Mouse (Mus musculus) heart, embryonic 14.5 days (tissue): ENCODE results near the gene Nell2. TPM values are rescaled to one million over a fixed set of nuclear protein-coding genes. Genes with fewer than 3 reads are reported as not detected.
"Not testable (repeated sequence)": the region's sequence is repeated elsewhere in the genome, so short reads cannot be mapped to it uniquely, and the experiment has no call there.

ENCODE experiments used
- ATAC-seq: fragments of 200-750 bp; cut with Nextera tagmentation; 2 replicates; pipeline ENCODE4 v1.8.0; 2017; ENCODE audit warnings: low read depth, moderate TSS enrichment; ENCODE audit not compliant: insufficient number of reproducible peaks, insufficient read depth, low FRiP score
- H3K27ac ChIP-seq, 2 experiments: fragments of 200-500 bp in 1 of 2; fragments of 300-500 bp in 1 of 2; sonication (generic) in 1 of 2; replicated peaks in 1 of 2; 2 replicates each; pipeline ENCODE4 v1.5.1; 2012 to 2014; ENCODE audit warnings: low read depth in 2 of 2, low read length in 2 of 2, control low read depth in 1 of 2, mild to moderate bottlenecking in 1 of 2, mixed read lengths in 1 of 2; ENCODE audit not compliant: control insufficient read depth in 1 of 2, insufficient read depth in 1 of 2
- H3K27me3 ChIP-seq: fragments of 300-500 bp; sonication (generic); 2 replicates; pipeline ENCODE4 v1.6.1; 2014; ENCODE audit warnings: mild to moderate bottlenecking, low read length, control low read depth; ENCODE audit not compliant: control insufficient read depth, insufficient read depth
- H3K36me3 ChIP-seq: fragments of 300-500 bp; sonication (generic); 2 replicates; pipeline ENCODE4 v1.6.1; 2014; ENCODE audit warnings: mild to moderate bottlenecking, control low read depth, low read length, mixed read lengths; ENCODE audit not compliant: control insufficient read depth, insufficient read depth
- H3K4me1 ChIP-seq, 2 experiments: fragments of 200-500 bp in 1 of 2; fragments of 300-500 bp in 1 of 2; sonication (generic) in 1 of 2; 2 replicates each; pipeline ENCODE4 v1.6.1; 2012 to 2014; ENCODE audit warnings: low read length in 2 of 2, control low read depth in 1 of 2, mixed read lengths in 1 of 2; ENCODE audit not compliant: control insufficient read depth in 2 of 2, insufficient read depth in 2 of 2
- H3K4me2 ChIP-seq: fragments of 300-500 bp; sonication (generic); 2 replicates; pipeline ENCODE4 v1.6.1; 2014; ENCODE audit warnings: mild to moderate bottlenecking, low read length
- H3K4me3 ChIP-seq, 2 experiments: fragments of 200-500 bp in 1 of 2; fragments of 300-500 bp in 1 of 2; sonication (generic) in 1 of 2; 2 replicates each; pipeline ENCODE4 v1.5.1; 2012 to 2014; ENCODE audit warnings: low read length in 2 of 2, mild to moderate bottlenecking in 2 of 2, control low read depth in 1 of 2, low read depth in 1 of 2, moderate library complexity in 1 of 2; ENCODE audit not compliant: control insufficient read depth in 1 of 2, insufficient read depth in 1 of 2
- H3K9ac ChIP-seq: fragments of 300-500 bp; sonication (generic); 2 replicates; pipeline ENCODE4 v1.6.1; 2014; ENCODE audit warnings: mild to moderate bottlenecking, low read length
- H3K9me3 ChIP-seq: fragments of 300-500 bp; sonication (generic); 2 replicates; pipeline ENCODE4 v1.6.1; 2016; ENCODE audit warnings: low read length, control low read depth; ENCODE audit not compliant: control insufficient read depth
- WGBS: fragments of 180-500 bp; shearing (Covaris S2); extraction: QIAGEN DNeasy Blood & Tissue Kit; methylation state at CpG from one replicate; pipeline ENCODE4 v1.1.7; 2014; 5-methylcytosine and 5-hydroxymethylcytosine counted together
- polyA plus RNA-seq: library from polyadenylated mRNA; unstranded; fragments of >200 nt; fragmentation: Nextera tagmentation; extraction: Ambion mirVana; gene quantifications from 2 replicates; pipeline ENCODE4 v1.2.1, GENCODE M21; 2014

The Nell2 gene
- polyA plus RNA-seq, 1 experiment from 2014 or later, result 2.0 TPM

DNA sequence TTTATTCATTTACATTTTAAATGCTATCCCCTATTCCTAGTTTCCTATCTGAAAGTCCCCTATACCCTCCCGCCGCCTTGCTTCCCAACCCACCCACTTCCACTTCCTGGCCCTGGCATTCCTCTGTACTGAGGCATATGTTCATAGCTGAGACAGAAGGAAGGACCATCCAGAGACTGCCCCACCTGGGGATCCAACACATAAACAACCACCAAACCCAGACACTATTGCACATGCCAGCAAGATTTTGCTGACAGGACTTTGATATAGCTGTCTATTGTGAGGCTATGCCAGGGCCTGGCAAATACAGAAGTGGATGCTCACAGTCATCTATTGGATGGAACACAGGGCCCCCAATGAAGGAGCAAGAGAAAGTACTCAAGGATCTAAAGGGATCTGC is 291.3 kb downstream of the Nell2 start:
- not testable (repeated sequence) for H3K36me3 ChIP-seq, ATAC-seq, H3K9me3 ChIP-seq, H3K9ac ChIP-seq, H3K27me3 ChIP-seq, H3K4me1 ChIP-seq, H3K27ac ChIP-seq, H3K4me3 ChIP-seq, H3K4me2 ChIP-seq
- 86% methylated on average over 2 of the region's 2 CpGs for WGBS

DNA sequence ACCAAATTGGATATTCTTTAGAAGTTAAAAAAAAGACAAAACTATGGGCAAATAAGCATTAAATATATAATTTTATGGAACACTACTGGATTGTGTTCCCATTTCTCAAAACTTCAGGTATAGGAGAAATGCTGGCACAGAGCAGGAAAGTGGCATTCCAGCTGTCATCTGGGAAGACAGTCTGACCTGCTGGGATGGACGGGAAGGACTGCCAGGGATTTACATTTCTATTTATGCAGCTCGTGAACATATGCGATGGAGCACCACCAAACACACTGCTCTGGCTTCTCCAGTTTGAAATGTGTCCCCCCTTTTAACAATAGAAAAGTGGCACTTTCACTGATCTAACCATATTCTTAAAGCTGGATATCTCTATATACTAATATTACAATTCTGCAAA is 291.9 kb downstream of the Nell2 start:
- Histone ChIP-seq H3K36me3 (no peaks in the 10 kb centered on the region), H3K9me3 (no peaks in the 10 kb centered on the region), H3K27me3 (no peaks in the 10 kb centered on the region), H3K27ac (no peak overlapping the region), H3K4me1 (no peaks in the 10 kb centered on the region), H3K9ac (no peak overlapping the region), H3K4me3 (no peak overlapping the region), H3K4me2 (no peak overlapping the region)
- 75% methylated on average over 3 of the region's 3 CpGs for WGBS
- no peak for ATAC-seq

- Histone ChIP-seq H3K9ac (no peak overlapping the region), H3K4me2 (no peak overlapping the region), H3K27ac (no peak overlapping the region), H3K4me1 (no peaks in the 10 kb centered on the region), H3K9me3 (no peaks in the 10 kb centered on the region), H3K4me3 (no peak overlapping the region), H3K36me3 (no peaks in the 10 kb centered on the region), H3K27me3 (no peaks in the 10 kb centered on the region)
- ATAC-seq, result no peak
- WGBS, result 54% methylated on average over 13 of the region's 13 CpGs
These were observed 297.2 kb downstream of the Nell2 start for GRCm38 (mm10) chr15:95231171-95231570.

DNA sequence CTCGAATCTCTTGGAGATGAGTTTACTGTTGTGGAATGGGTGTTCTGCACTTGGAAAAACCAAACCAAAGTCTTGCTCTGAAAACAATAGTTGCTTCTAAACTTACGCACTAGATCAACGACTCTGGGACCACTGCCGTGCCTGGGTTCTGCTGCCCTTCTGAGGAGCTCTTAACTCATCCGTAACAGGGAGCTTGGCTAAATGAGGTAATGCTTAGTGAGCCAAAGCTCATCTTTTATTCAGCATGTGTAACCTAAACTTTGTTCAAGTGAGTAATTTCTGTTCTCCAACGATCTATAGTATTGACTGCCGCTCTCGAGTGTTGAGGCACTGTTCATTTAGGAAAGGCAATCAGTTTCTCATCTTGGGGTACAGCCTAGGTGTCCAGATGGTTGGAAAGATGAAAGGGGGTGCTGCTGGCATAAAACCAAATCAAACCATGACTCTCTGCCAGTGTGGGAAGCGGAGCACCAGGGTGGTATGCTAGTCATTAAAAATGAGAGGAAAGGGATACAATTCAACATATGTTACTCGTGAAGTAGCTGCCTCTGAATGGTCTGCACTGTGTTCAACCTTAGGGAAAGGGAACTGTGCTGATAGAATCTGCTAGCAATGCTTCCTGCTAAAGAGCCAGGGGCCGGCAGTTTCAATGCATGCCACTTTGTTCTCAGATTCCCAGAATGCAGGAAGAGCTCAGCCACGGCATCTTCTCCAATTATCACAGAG is 311.6 kb downstream of the Nell2 start:
- no peak for ATAC-seq
- no peak overlapping the region for H3K9ac ChIP-seq
- H3K36me3 ChIP-seq, result no peaks in the 10 kb centered on the region
- H3K27ac ChIP-seq, result no peak overlapping the region
- no peak overlapping the region for H3K4me2 ChIP-seq
- no peak overlapping the region for H3K4me3 ChIP-seq
- WGBS, result 72% methylated on average over 12 of the region's 12 CpGs
- no peaks in the 10 kb centered on the region for H3K4me1 ChIP-seq
- no peaks in the 10 kb centered on the region for H3K27me3 ChIP-seq
- no peaks in the 10 kb centered on the region for H3K9me3 ChIP-seq

- H3K4me1 ChIP-seq, result no peaks in the 10 kb centered on the region
- H3K36me3 ChIP-seq, result no peaks in the 10 kb centered on the region
- no peak overlapping the region for H3K9ac ChIP-seq
- no peak for ATAC-seq
- no peaks in the 10 kb centered on the region for H3K27me3 ChIP-seq
- WGBS, result 74% methylated on average over 4 of the region's 4 CpGs
- no peak overlapping the region for H3K4me3 ChIP-seq
- H3K9me3 ChIP-seq, result no peaks in the 10 kb centered on the region
- H3K4me2 ChIP-seq, result no peak overlapping the region
- no peak overlapping the region for H3K27ac ChIP-seq
These were observed 317.8 kb downstream of the Nell2 start for GRCm38 (mm10) chr15:95210551-95210950.

DNA sequence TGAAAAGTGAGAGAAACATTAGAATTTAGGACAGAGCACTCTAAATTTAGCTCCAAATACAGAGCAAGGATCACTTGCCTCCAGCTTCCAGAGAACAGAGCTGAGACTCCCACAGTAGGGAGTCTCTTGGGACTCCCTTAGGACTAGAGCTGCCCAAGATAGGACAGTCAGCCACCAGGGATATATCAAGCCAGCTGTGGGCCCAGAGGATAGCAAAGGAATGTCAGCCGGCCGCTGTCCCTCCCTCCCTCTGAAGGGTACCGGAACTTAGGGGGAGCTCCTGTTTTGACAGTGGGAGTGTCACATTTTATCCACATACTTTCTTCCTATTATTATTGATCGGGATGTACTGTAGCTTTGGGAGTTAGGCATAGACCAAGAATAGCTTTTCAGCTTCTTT is 319.2 kb downstream of the Nell2 start:
- Histone ChIP-seq H3K9me3 (no peaks in the 10 kb centered on the region), H3K4me1 (no peaks in the 10 kb centered on the region), H3K4me3 (no peak overlapping the region), H3K36me3 (no peaks in the 10 kb centered on the region), H3K27me3 (no peaks in the 10 kb centered on the region), H3K27ac (no peak overlapping the region), H3K9ac (no peak overlapping the region), H3K4me2 (no peak overlapping the region)
- WGBS, result 53% methylated on average over 4 of the region's 4 CpGs
- no peak for ATAC-seq

GRCm38 (mm10) chr15:95193661-95194280 is 334.6 kb downstream of the Nell2 start:
- Histone ChIP-seq H3K27me3 (no peaks in the 10 kb centered on the region), H3K4me3 (no peak overlapping the region), H3K9me3 (no peaks in the 10 kb centered on the region), H3K4me1 (no peaks in the 10 kb centered on the region), H3K4me2 (no peak overlapping the region), H3K36me3 (no peaks in the 10 kb centered on the region), H3K9ac (no peak overlapping the region), H3K27ac (no peak overlapping the region)
- 58% methylated on average over 9 of the region's 9 CpGs for WGBS
- ATAC-seq, result no peak

DNA sequence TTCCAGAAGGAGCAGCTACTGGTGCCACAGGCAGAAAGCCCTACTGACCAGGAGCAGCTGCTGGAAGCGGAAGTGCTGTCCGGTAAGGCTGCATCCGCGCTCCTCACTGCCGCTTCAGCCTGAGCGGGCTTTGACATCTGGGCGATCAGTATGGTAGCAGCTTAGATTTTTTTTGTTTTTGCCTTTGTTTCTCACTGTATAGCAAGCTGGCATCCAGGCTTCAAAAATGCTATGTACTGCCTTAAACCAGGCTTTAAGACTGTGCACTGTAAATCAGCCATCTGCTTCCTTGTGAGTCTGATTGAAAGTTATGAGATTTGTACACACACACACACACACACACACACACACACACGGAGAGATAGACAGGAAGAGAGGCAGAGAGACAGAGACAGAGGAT is 335.4 kb downstream of the Nell2 start:
- no peak overlapping the region for H3K27ac ChIP-seq
- 79% methylated on average over 8 of the region's 8 CpGs for WGBS
- no peaks in the 10 kb centered on the region for H3K9me3 ChIP-seq

More for the DNA sequence above, 335.4 kb downstream of the Nell2 start:
- Histone ChIP-seq H3K4me3 (no peak overlapping the region), H3K36me3 (no peaks in the 10 kb centered on the region), H3K9ac (no peak overlapping the region), H3K4me1 (no peaks in the 10 kb centered on the region), H3K27me3 (no peaks in the 10 kb centered on the region), H3K4me2 (no peak overlapping the region)
- no peak for ATAC-seq
